Mouse (Mus musculus): ENCODE measurements at regions not wholly inside any gene's neighbourhood (a gene's known extent, or its start where the extent isn't known, plus 50 kb on each side); places are given as distances from the start of the nearest gene placed in this dataset.

GRCm38 (mm10) chr1:151092035-151092434 is 90.3 kb upstream of the Gm47985 start:
- no peak for DNase-seq

DNA sequence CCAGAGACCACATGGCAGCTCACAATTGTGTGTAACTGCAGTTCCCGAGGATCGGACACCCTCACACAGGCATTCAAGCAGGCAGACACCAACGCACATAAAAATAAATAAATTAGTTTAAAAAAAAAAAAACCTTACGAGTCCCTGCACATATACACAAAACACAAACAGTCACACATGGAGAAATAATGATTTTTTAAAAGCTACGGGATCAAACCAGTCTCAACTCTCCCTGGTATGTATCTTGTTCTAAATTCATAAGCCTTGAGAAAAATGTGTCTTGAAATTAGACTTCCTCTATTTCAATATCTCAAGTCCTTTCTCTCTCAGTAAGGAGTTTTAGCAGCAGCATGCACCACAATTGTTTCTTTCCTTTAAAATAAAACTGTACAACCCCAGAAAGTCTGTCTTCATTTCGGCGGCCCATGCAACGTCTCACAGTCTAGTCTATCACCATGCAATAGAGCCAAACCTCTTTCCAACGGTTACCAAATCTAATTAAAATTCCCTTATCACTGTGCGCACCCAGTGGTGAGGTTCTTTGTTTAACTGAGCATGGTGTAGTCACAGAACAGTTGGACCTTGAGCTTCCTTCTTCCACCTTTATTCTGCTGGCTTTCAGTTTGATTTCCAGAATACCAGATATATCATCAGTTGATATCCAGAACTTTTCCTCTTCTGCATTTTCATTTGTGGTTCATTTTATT is 86.8 kb upstream of the Gm47985 start:
- DNase-seq, result no peak

- DNase-seq, result peak; percentile 56 to 59
These were observed 86.3 kb upstream of the Gm47985 start for GRCm38 (mm10) chr1:151096079-151096478.

GRCm38 (mm10) chr1:151097506-151097905 is 84.8 kb upstream of the Gm47985 start:
- DNase-seq, result no peak

DNA sequence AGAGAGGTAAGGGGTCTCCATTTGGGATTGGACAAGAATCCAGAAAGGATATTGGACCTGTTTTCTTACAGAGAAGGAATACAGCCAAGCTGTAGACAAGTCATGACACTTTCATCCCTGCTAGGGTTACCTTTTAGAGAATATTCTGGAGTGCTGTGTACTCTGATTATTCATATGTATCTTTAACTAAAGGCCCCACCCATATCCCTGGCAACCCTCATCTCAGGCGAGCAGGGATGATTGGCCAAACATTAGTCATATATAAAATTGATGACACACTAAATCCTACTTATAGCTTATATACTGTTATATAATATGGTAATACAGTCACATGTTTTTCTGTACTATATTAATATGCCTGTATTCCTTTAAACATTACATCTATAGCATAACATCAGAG is 83.6 kb upstream of the Gm47985 start:
- DNase-seq, result no peak

- DNase-seq, result no peak
These were observed 81.5 kb upstream of the Gm47985 start for GRCm38 (mm10) chr1:151100565-151101483.

GRCm38 (mm10) chr1:151101516-151101915 is 80.8 kb upstream of the Gm47985 start:
- DNase-seq, result no peak

DNA sequence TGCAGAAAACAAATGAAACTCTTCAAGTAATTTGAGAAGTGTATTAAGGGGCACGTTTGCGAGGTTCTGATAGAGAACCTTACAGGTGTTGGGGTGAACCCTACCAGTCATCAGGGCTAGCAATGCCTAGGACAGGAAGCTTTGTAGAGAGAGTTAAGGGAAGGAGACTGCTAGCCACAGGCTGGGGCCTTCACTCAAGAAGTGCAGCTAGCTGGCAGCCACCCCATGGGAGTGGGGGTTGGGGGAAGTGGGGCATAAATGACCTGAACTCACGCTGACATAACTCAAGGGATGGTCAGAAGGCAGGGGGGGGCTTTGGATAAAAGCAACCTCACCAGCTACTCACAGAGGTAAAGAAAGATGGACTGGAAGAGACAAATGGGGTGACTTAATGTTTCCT is 80.3 kb upstream of the Gm47985 start:
- DNase-seq, result no peak

DNA sequence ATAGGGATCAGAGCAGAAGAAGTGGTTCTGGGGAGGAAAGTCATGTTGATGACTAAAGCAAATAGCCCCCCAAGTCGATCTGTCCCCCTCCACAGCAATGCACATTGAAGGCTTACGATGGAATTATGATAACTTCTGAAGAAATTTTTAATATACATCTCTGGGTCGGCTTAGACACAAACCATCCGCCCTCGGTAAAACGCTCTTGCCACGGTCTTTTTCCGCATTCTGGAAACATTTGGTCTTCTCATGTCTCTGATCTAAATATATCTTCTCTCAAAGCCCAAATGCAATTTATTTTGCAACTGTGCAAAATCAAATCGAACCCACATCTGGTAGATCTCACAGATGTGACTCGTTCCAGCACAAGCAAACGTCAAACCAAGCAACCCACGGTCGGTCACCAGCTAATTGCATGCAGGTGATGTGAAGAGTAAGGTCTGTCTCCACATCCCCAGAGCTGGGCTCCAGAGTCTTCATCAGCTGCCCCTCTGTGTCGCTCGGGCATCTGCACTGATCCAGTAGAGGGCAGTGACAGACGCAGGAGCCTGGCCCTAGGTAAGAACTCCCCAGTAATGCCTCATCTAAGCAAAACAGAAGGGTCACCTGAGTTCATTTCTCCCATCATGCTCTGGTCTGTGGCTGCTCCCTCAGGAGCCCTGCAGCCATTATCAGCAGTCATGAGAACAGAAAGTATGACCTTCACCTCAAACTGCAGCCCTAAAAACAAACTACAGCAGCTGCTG is 79.5 kb upstream of the Gm47985 start:
- DNase-seq, result no peak

DNA sequence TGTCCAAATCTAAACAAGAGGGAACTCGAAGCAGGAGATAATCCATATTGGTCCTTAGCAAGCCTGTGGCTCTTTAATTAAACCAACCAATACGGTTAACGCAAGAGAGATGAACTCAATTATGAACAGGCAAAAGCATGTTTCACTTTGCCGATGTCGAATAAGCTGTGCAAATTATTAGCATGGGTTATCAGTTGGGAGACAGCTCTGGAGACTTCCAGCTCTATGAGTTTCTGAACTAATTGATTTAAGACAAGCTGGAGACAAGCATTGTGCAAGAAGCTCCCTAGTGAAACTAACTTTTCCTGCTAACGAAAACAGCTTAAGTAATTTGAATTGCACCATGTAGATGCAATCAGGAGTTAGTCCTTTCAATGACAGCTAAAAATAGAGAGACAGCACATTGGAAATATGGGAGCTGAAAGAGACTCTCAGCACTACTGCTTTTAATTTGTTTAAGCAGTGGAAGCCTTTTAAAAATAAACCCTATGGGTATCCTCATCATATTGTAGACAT is 78.8 kb upstream of the Gm47985 start:
- no peak for DNase-seq

GRCm38 (mm10) chr1:151104346-151104745 is 78.0 kb upstream of the Gm47985 start:
- no peak for DNase-seq

GRCm38 (mm10) chr1:151104806-151105205 is 77.5 kb upstream of the Gm47985 start:
- no peak for DNase-seq

- no peak for DNase-seq
These were observed 77.1 kb upstream of the Gm47985 start for GRCm38 (mm10) chr1:151105251-151105650.

GRCm38 (mm10) chr1:151107401-151107800 is 74.9 kb upstream of the Gm47985 start:
- DNase-seq, result no peak

- no peak for DNase-seq
These were observed 73.0 kb upstream of the Gm47985 start for GRCm38 (mm10) chr1:151109333-151109732.

DNA sequence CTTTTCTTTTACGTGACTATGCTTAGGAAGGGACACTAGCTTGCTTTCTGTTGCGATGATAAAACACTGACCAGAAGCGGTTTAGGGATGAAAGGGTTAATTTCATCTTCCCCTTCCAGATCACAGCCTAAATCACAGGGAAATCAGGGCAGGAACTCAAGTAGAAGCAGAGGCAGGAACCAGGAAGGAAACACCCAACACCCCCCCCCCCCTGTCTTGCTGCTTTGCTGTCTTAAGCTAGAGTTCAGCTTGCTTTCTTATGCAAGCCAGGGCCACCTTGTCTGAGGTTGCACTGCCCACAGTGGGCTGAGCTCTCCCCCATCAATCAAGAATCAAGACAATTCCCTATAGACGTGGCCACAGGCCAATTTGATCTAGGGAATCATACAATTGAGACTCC is 71.9 kb upstream of the Gm47985 start:
- DNase-seq, result no peak

GRCm38 (mm10) chr1:151111683-151112082 is 70.7 kb upstream of the Gm47985 start:
- no peak for DNase-seq

- DNase-seq, result no peak
These were observed 69.9 kb upstream of the Gm47985 start for GRCm38 (mm10) chr1:151112390-151112789.

DNA sequence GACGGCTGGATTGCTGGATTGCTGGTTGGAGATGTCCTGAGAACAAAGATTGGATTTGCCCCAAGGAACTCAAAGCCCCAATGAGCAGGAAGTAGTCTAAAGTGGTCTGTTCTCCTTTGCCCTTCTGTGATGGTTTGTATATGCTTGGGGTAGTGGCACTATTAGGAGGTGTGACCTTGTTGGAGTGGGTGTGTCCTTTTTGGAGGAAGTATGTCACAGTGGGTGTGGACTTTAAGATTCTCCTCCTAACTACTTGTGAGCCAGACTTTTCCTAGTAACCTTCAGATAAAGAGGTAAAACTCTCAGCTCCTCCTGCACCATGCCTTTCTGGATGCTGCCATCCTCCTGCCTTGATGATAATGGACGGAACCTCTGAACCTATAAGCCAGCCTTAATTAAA is 69.1 kb upstream of the Gm47985 start:
- DNase-seq, result no peak

DNA sequence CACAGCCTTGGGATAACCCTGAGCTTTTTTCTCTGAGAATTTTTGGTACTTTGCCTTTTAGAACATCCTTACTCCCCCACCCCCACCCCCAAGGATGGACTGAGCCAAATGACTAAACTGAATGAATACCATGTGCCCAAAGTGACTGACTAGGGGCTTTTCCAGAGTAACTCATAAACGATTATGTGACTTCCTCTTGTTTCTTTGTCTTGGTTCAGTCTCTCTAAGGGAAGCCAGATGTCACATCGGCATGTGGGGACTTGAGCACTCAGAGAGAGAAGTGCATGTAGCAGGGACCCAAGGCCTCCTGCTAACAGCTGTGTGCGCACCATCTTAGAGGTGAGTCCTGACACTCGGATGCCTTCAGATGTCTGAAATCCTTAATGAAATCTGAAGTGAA is 63.8 kb upstream of the Gm47985 start:
- DNase-seq, result no peak

DNA sequence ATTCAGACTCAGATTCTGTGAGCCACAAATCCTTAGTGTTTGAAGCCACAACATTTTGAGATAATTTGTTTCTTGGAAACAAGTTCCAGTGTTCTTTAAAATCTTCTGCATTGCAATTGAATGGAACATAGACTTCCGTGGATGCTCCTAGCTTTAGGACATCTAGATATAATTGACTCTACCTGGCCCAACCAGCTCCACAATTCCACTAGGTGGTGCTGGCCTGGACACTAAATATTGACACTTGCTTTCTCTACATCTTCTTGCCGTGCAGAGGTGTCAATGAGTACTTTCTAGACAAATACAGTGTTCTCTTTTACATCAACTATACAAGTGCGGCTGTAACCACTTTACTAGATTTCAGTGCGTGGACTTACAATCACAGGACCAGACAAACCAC is 63.4 kb upstream of the Gm47985 start:
- no peak for DNase-seq

DNA sequence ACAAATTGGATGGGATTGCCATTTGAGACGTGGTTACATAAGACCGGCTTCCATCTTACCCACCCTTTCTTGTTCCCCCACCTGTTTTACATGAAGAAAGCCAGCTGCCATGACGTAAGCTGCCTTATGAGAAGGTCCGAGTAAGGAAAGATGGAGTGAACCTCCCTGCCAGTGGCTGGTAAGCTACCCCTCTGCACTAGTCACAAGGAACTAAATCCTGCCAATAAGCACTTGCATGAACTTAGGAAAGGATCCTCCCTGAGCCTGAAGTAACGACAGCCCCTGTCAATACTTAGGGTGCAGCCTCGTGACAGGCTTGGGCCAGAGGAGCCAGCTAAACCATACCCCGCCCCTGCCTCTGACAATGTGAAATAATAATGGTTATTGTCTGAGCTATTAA is 62.8 kb upstream of the Gm47985 start:
- no peak for DNase-seq

- DNase-seq, result no peak
These were observed 60.7 kb upstream of the Gm47985 start for GRCm38 (mm10) chr1:151121686-151122085.

Data from B cell, adult 2 months (primary cell).